Comparison of ENCODE assay signal across 25 mouse cellular contexts in genomic region chr5:86129828-86130227, GRCm38 (mm10). TPM values are rescaled to one million over a fixed set of nuclear protein-coding genes. Genes with fewer than 3 reads are reported as not detected.
"Had no signal": no experiment of that assay in that cellular context is flagged by ENCODE, and none has a peak within 500 bp of the region (broad histone marks: within the 10 kb centered on the region; RNA-seq: fewer than 3 reads in every experiment).

No protein-coding gene starts in this region.

- DNase-seq: kidney, adult 2 months; kidney, postnatal 25 days; layer of hippocampus, postnatal 36 days; liver; lung, adult 18-20 months; lung, postnatal 10 days; lung, postnatal 36 days; right cerebral cortex, postnatal 4 days; spleen, adult 18-20 months; thymus, adult 18-20 months; thymus, postnatal 36 days had no signal

- H3K27me3 ChIP-seq: limb, embryonic 13.5 days; liver, embryonic 12.5 days; liver, embryonic 15.5 days; lung, embryonic 15.5 days; megakaryocyte, embryonic 14.5 days; midbrain, embryonic 13.5 days had no signal

- H3K4me3 ChIP-seq: left cerebral cortex, adult 2 months; limb, embryonic 10.5 days; limb, embryonic 13.5 days; liver, embryonic 12.5 days; liver, embryonic 15.5 days; lung, embryonic 15.5 days; megakaryocyte, embryonic 14.5 days; midbrain, embryonic 10.5 days; midbrain, embryonic 13.5 days had no signal

- H3K4me1 ChIP-seq: limb, embryonic 10.5 days; limb, embryonic 13.5 days; liver, embryonic 12.5 days; liver, embryonic 15.5 days; lung, embryonic 15.5 days; midbrain, embryonic 10.5 days; midbrain, embryonic 13.5 days had no signal

- H3K27ac ChIP-seq: kidney, postnatal 0 days; left cerebral cortex, adult 2 months; limb, embryonic 10.5 days; limb, embryonic 13.5 days; liver, embryonic 12.5 days; liver, embryonic 15.5 days; lung, embryonic 15.5 days; midbrain, embryonic 10.5 days; midbrain, embryonic 13.5 days had no signal

- ATAC-seq: intestine, postnatal 0 days; liver, embryonic 12.5 days; midbrain, embryonic 13.5 days had no signal

RNA-seq across cellular contexts. Expression of gene Stap1, which starts 58.3 kb away (rescaled TPM):
- total RNA-seq: layer of hippocampus, postnatal 10 days; layer of hippocampus, postnatal 36 days; left cerebral cortex, postnatal 25 days; midbrain, postnatal 0 days had no signal
